Mouse (Mus musculus) kidney, postnatal 0 days (tissue): ENCODE data around the gene Nup214. TPM values are rescaled to one million over a fixed set of nuclear protein-coding genes. Genes with fewer than 3 reads are reported as not detected.
A peak's percentile ranks its signal among the peaks of the same experiment; 100 is the strongest.

Source experiments
- ATAC-seq: fragments of 200-750 bp; cut with Nextera tagmentation; replicated peaks from 2 replicates; pipeline ENCODE4 v1.8.0; 2017; ENCODE audit warnings: low read depth, moderate number of reproducible peaks, moderate TSS enrichment, moderate library complexity; ENCODE audit not compliant: low FRiP score
- DNase-seq: peaks from one replicate; pipeline ENCODE4 v3.0.0-alpha.2; 2016; ENCODE audit warnings: low spot score
- H3K27ac ChIP-seq: fragments of 300-500 bp; sonication (generic); 2 replicates; pipeline ENCODE4 v1.5.1; 2014; ENCODE audit warnings: mild to moderate bottlenecking
- H3K27me3 ChIP-seq: fragments of 300-500 bp; sonication (generic); 2 replicates; pipeline ENCODE4 v1.6.1; 2014; ENCODE audit warnings: low read length, mixed read lengths; ENCODE audit not compliant: insufficient read depth
- H3K36me3 ChIP-seq: fragments of 300-500 bp; sonication (generic); 2 replicates; pipeline ENCODE4 v1.6.1; 2014; ENCODE audit warnings: low read length, mixed read lengths; ENCODE audit not compliant: insufficient read depth
- H3K4me1 ChIP-seq: fragments of 300-500 bp; sonication (generic); replicated peaks from 2 replicates; pipeline ENCODE4 v1.6.1; 2014; ENCODE audit warnings: antibody characterized with exemption, low read length, mixed read lengths; ENCODE audit not compliant: insufficient read depth
- H3K4me2 ChIP-seq: fragments of 300-500 bp; sonication (generic); 2 replicates; pipeline ENCODE4 v1.6.1; 2014; ENCODE audit warnings: mild to moderate bottlenecking, low read length, moderate library complexity, mixed read lengths
- H3K4me3 ChIP-seq: fragments of 300-500 bp; sonication (generic); replicated peaks from 2 replicates; pipeline ENCODE4 v1.5.1; 2014; ENCODE audit warnings: low read depth, low read length
- H3K9ac ChIP-seq: fragments of 300-500 bp; sonication (generic); 2 replicates; pipeline ENCODE4 v1.6.1; 2014; ENCODE audit warnings: low read depth, low read length
- H3K9me3 ChIP-seq: fragments of 300-500 bp; sonication (generic); replicated peaks from 2 replicates; pipeline ENCODE4 v1.6.1; 2016; ENCODE audit warnings: low read length, inconsistent platforms, mixed read lengths
- CTCF ChIP-seq: IDR thresholded peaks from 2 replicates; pipeline ENCODE4 v1.5.1; 2016; ENCODE audit warnings: antibody characterized with exemption, low read depth, mild to moderate bottlenecking, moderate library complexity
- WGBS: fragments of 180-500 bp; shearing (Covaris S2); extraction: QIAGEN DNeasy Blood & Tissue Kit; methylation state at CpG from one replicate; pipeline ENCODE4 v1.1.7; 2014; 5-methylcytosine and 5-hydroxymethylcytosine counted together
- polyA plus RNA-seq: library from polyadenylated mRNA; unstranded; fragments of >200 nt; fragmentation: Nextera tagmentation; extraction: Ambion mirVana; gene quantifications from 2 replicates; pipeline ENCODE4 v1.2.1, GENCODE M21; 2015

Nup214 gene
- polyA plus RNA-seq, 1 experiment from 2014 or later = 57.6 TPM

DNA sequence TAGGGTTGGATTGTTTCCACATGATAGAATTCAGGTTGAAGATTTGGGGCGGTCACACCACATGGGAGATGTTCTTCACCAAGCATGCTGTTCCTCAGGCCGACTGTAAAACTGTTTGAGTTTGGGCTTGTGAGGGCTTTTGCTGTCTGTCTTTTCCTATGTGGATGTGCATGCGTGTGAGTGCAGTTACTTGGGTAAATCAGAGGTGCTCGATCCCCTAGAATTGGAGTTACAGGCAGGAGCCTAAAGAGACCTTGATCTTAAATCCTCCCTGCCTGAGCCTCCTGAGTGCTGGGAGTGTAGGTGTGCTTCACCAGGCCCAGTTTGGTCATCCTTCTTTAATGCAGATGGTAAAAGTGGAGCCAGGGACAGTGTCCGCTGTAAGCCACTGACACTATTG lies 23.3 kb downstream of the Nup214 start:
- Histone ChIP-seq H3K9ac (no peak overlapping the region), H3K9me3 (no peaks in the 10 kb centered on the region), H3K4me3 (no peak overlapping the region), H3K36me3 (peaks cover 65% of the 10 kb centered on the region), H3K27me3 (no peaks in the 10 kb centered on the region), H3K4me2 (no peak overlapping the region), H3K27ac (no peak overlapping the region), H3K4me1 (no peaks in the 10 kb centered on the region)
- ATAC-seq (no peak), DNase-seq (no peak)
- WGBS = 92% methylated on average over 5 of the region's 5 CpGs
- TF ChIP-seq CTCF = no peak

DNA sequence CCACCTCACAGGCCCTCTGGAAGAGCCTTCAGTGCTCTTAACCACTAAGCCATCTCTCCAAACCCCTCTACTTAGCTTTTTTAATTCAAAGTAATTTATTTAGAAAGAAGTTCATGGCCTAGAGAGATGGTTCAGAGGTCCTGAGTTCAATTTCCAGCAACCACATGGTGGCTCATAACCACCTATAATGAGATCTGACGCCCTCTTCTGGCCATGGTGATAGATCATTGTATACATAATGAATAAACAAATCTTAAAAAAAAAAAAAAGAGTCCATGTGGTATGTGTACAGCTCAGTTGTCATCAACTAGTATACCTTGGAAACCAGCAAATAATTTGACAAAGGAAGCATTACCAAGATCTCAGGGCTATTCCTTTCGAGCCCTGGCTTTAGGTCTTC lies 24.2 kb downstream of the Nup214 start:
- H3K4me2 ChIP-seq = no peak overlapping the region

DNA sequence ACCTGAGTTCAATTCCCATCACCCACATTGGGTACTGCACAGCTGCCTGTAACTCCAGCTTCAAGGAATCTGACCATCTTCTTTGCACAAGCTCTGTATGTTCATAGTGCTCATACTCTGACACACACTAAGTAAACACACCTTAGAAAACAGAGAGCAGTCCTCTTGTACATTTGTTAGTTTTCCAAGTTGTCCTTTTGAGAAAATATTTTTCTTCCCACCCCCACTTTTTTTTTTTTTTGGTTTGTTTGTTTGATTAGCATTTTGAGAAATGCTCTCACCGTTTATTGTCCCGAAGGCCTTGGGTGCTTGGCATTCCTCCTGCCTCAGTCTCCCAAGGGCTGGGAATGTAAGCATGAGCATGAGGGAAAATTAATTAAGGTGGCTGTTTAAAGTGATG lies 34.1 kb downstream of the Nup214 start:
- no peak overlapping the region for H3K27ac ChIP-seq
- no peaks in the 10 kb centered on the region for H3K27me3 ChIP-seq
- H3K4me3 ChIP-seq = no peak overlapping the region
- no peak for DNase-seq
- no peaks in the 10 kb centered on the region for H3K4me1 ChIP-seq
- WGBS = 90% methylated on average over 2 of the region's 2 CpGs
- H3K9ac ChIP-seq = no peak overlapping the region
- no peak overlapping the region for H3K4me2 ChIP-seq
- TF ChIP-seq CTCF = no peak
- H3K36me3 ChIP-seq = peaks cover 74% of the 10 kb centered on the region
- H3K9me3 ChIP-seq = no peaks in the 10 kb centered on the region
- ATAC-seq = no peak

More for the DNA sequence above, 24.2 kb downstream of the Nup214 start:
- WGBS = 72% methylated on average over 2 of the region's 2 CpGs
- no peaks in the 10 kb centered on the region for H3K27me3 ChIP-seq
- ATAC-seq (no peak), DNase-seq (no peak)
- H3K9me3 ChIP-seq = no peaks in the 10 kb centered on the region
- H3K36me3 ChIP-seq = peaks cover 72% of the 10 kb centered on the region
- no peak overlapping the region for H3K9ac ChIP-seq
- TF ChIP-seq CTCF = peak; percentile 21; the same call in 1 of the 2 replicates
- H3K4me3 ChIP-seq = no peak overlapping the region
- no peak overlapping the region for H3K27ac ChIP-seq
- no peaks in the 10 kb centered on the region for H3K4me1 ChIP-seq

DNA sequence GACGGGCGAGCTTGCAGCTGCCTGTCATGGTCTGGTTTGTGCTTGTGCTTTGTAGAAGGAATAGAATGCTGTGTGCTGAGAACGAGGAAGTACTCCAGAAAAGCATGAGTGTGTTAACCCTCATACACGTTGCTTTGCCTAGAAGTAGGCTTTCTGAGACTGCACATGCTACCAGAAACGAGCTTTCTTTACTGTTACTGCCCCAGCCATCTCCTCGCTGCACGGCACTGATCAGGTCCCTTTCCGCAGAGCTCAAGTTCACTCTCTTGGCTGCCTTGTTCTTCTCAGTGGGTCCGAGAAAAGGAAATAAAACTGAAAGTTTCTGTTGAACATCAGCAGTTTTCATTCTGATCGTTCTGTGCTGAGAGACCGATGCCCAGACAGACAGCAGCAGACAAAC lies 34.5 kb downstream of the Nup214 start:
- Histone ChIP-seq H3K36me3 (peaks cover 71% of the 10 kb centered on the region), H3K9ac (no peak overlapping the region), H3K4me1 (no peaks in the 10 kb centered on the region), H3K4me3 (no peak overlapping the region), H3K9me3 (no peaks in the 10 kb centered on the region), H3K27ac (no peak overlapping the region), H3K27me3 (no peaks in the 10 kb centered on the region), H3K4me2 (no peak overlapping the region)
- no peak for TF ChIP-seq CTCF
- 88% methylated on average over 11 of the region's 11 CpGs for WGBS
- no peak for ATAC-seq
- no peak for DNase-seq

DNA sequence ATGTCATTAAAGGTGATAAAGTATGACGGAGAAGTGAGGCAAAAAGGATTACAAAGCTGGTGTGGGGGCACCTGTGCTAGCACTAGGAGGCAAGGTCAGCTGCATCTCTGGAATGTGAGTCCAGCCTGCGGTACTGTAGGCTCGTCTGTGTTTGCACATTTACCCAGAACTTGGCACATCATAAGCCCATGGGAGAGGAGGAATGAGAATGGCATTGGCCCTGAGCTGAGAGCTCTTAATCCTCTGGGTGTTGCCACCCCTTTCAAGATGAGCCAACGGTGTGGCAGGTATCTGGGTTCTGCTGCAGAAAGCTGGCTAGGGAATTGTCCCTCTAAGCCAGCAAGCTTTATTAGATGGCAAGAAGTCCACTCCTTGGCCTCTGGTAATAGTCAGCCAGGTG lies 45.5 kb downstream of the Nup214 start:
- no peaks in the 10 kb centered on the region for H3K4me1 ChIP-seq
- TF ChIP-seq CTCF = no peak
- H3K9me3 ChIP-seq = no peaks in the 10 kb centered on the region
- no peak overlapping the region for H3K4me2 ChIP-seq
- ATAC-seq (no peak), DNase-seq (no peak)
- no peak overlapping the region for H3K9ac ChIP-seq
- H3K36me3 ChIP-seq = peaks cover 70% of the 10 kb centered on the region
- H3K27me3 ChIP-seq = no peaks in the 10 kb centered on the region
- WGBS = 75% methylated on average over 4 of the region's 4 CpGs
- no peak overlapping the region for H3K4me3 ChIP-seq
- H3K27ac ChIP-seq = no peak overlapping the region

DNA sequence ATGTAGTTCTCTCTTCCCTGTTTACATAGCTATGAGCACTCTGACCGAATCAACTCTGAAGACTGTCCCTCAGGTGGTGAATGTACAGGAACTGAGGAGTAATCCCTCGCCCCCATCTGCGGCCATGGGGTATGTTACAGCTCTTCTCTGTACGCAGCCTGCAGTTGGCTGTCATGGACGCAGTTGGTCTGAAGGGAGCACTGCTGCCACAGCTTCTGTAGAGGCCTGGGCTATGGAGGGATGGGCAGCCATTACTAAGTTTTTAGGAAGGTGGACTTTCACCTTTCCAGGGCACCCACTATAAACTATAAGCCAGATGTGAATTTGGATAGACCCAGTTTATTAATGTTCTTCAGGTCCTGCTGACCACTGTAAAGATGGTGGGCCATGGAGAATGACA lies 46.0 kb downstream of the Nup214 start:
- Histone ChIP-seq H3K9ac (no peak overlapping the region), H3K36me3 (peaks cover 70% of the 10 kb centered on the region), H3K4me2 (no peak overlapping the region), H3K27ac (no peak overlapping the region), H3K4me1 (no peaks in the 10 kb centered on the region), H3K9me3 (no peaks in the 10 kb centered on the region), H3K27me3 (no peaks in the 10 kb centered on the region), H3K4me3 (no peak overlapping the region)
- no peak for TF ChIP-seq CTCF
- ATAC-seq (no peak), DNase-seq (no peak)
- 95% methylated on average over 5 of the region's 5 CpGs for WGBS

DNA sequence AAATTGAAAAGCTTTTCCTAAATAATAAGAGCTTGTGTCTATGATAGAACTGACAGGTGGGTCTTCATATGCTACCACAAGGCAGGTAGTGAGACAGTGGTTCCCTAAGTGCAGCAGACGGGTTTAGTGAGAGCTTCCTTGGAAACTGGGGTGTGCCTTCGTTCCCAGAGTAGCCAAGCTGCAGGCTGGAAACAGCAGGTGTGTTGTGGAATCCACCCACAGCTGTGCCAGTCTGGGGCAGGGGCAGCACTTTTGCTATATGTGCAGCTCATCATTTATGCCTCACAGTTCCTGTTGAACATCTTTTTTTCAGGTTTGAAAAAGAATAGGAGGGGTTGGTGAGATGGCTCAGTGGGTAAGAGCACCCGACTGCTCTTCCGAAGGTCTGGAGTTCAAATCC lies 50.1 kb downstream of the Nup214 start:
- no peak for TF ChIP-seq CTCF
- Histone ChIP-seq H3K4me3 (no peak overlapping the region), H3K9ac (no peak overlapping the region), H3K4me1 (no peaks in the 10 kb centered on the region), H3K36me3 (peaks cover 57% of the 10 kb centered on the region), H3K27me3 (no peaks in the 10 kb centered on the region), H3K9me3 (no peaks in the 10 kb centered on the region), H3K27ac (no peak overlapping the region), H3K4me2 (no peak overlapping the region)
- ATAC-seq (no peak), DNase-seq (no peak)
- WGBS = 89% methylated on average over 4 of the region's 4 CpGs
